In the genomic region with DNA sequence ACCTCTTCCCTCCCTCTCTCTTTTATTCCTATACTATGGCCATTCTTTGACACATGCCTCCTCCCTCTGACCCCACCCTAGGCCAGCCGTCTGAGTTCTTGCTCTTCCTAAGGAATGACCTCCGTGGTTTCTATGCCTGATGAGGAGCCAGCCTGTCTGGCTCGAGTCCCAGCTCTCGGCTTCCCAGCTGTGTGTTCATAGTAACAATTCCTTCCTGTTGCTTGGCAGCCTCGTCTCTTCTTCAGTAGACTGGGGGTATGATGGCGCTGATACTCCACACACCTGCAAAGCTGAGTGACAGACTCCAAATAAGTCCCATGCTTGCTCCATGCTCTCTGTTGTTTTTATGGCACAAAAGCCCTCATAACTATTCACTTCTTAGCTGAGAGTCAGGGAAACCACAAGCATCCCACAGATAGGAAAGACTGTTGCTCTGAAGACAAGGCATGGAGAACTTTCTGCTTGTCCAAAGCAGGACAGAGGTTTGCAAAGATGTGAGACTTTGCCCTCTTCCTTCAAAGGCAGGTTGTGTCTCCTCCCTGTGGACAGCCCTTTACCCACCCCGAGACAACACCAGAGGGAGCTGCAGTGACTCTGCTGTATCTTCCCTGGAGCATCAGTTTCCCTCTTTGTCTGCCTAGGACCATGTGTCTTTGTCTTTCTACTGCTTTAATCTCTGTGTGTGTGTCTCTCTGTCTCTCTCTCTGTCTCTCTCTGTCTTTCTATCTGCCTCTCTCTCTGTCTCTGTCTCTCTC, we compare ENCODE assay signal across 8 mouse cellular contexts. TPM values are rescaled to one million over a fixed set of nuclear protein-coding genes. Genes with fewer than 3 reads are reported as not detected.
A peak's percentile ranks its signal among the peaks of the same experiment; 100 is the strongest.
DNase-seq lines count a peak whose midpoint lies in the region; ATAC-seq and TF ChIP-seq lines count a peak whose summit lies in the region.

No protein-coding gene starts in this region.

- no peaks in the 10 kb centered on the region for H3K4me1 ChIP-seq in kidney, embryonic 14.5 days (ENCODE audit: control insufficient read depth, insufficient read depth, low read length)
- H3K4me1 ChIP-seq in E14TG2a.4 (replicated peaks; ENCODE audit: low read depth, low read length): peaks cover 15% of the 10 kb centered on the region
- H3K4me1 ChIP-seq in bone marrow macrophage, adult 2 months (ENCODE audit: control insufficient read depth, insufficient read depth, low read length): peaks cover 39% of the 10 kb centered on the region
- H3K4me1 ChIP-seq in hindbrain, embryonic 16.5 days (ENCODE audit: control insufficient read depth, insufficient read depth, low read depth, low read length): peaks cover 7% of the 10 kb centered on the region
- H3K4me1 ChIP-seq in lung, embryonic 14.5 days (ENCODE audit: insufficient read depth): no peaks in the 10 kb centered on the region
- H3K4me1 ChIP-seq in testis, adult 2 months (ENCODE audit: control insufficient read depth, insufficient read depth, low read length): no peaks in the 10 kb centered on the region

- no peak for ATAC-seq in kidney, embryonic 14.5 days (ENCODE audit: low FRiP score, low TSS enrichment)
- peak; percentile 78 for ATAC-seq in hindbrain, embryonic 16.5 days
- ATAC-seq in lung, embryonic 14.5 days (ENCODE audit: insufficient read depth): peak; percentile 70; the same call in 1 of the 2 replicates

- peak; percentile 34 for DNase-seq in kidney, adult 18-20 months
- peak; percentile 73 for DNase-seq in lung, embryonic 14.5 days
- DNase-seq in cerebellum, adult 11-12 months: no peak

- no peaks in the 10 kb centered on the region for H3K9me3 ChIP-seq in kidney, embryonic 14.5 days (ENCODE audit: control insufficient read depth, low read length)
- H3K9me3 ChIP-seq in E14TG2a.4 (ENCODE audit: low read length): no peaks in the 10 kb centered on the region
- no peaks in the 10 kb centered on the region for H3K9me3 ChIP-seq in hindbrain, embryonic 16.5 days (ENCODE audit: control insufficient read depth, low read length)
- no peaks in the 10 kb centered on the region for H3K9me3 ChIP-seq in lung, embryonic 14.5 days (ENCODE audit: low read depth, low read length)

- H3K4me2 ChIP-seq in kidney, embryonic 14.5 days (replicated peaks; ENCODE audit: low read depth, low read length): no peak overlapping the region
- 0 out of 2 replicates have a peak overlapping the region, but pooled peaks have one; percentile 5 for H3K4me2 ChIP-seq in hindbrain, embryonic 16.5 days (ENCODE audit: low read length)
- no peak overlapping the region for H3K4me2 ChIP-seq in lung, embryonic 14.5 days

- no peak overlapping the region for H3K9ac ChIP-seq in kidney, embryonic 14.5 days (ENCODE audit: low read depth, low read length)
- H3K9ac ChIP-seq in hindbrain, embryonic 16.5 days (ENCODE audit: low read depth, low read length): no peak overlapping the region
- no peak overlapping the region for H3K9ac ChIP-seq in lung, embryonic 14.5 days

- WGBS in kidney, embryonic 14.5 days: 44% methylated on average over 7 of the region's 7 CpGs
- WGBS in hindbrain, embryonic 16.5 days: 27% methylated on average over 7 of the region's 7 CpGs
- 19% methylated on average over 7 of the region's 7 CpGs for WGBS in lung, embryonic 14.5 days

- no peak for TF ChIP-seq POLR2A in bone marrow macrophage, adult 2 months (IDR thresholded peaks at IDR 0.05; ENCODE audit: borderline replicate concordance, low read depth, low read length)
- TF ChIP-seq POLR2A in testis, adult 2 months (IDR thresholded peaks at IDR 0.05; ENCODE audit: control insufficient read depth, low read depth, low read length): no peak

- H3K4me3 ChIP-seq in kidney, embryonic 14.5 days (ENCODE audit: low read length): no peak overlapping the region
- H3K4me3 ChIP-seq in E14TG2a.4 (replicated peaks; ENCODE audit: low read length): no peak overlapping the region
- H3K4me3 ChIP-seq in bone marrow macrophage, adult 2 months (ENCODE audit: insufficient read depth, low read length): no peak overlapping the region
- no peak overlapping the region for H3K4me3 ChIP-seq in hindbrain, embryonic 16.5 days (ENCODE audit: low read length)
- no peak overlapping the region for H3K4me3 ChIP-seq in lung, embryonic 14.5 days (ENCODE audit: low read depth, low read length)
- no peak overlapping the region for H3K4me3 ChIP-seq in testis, adult 2 months (ENCODE audit: control insufficient read depth, low read depth, low read length)

- H3K27ac ChIP-seq in kidney, embryonic 14.5 days (ENCODE audit: low read depth, low read length): no peak overlapping the region
- H3K27ac ChIP-seq in bone marrow macrophage, adult 2 months (ENCODE audit: insufficient read depth, low read depth, low read length): no peak overlapping the region
- H3K27ac ChIP-seq in hindbrain, embryonic 16.5 days (ENCODE audit: low read depth, low read length): no peak overlapping the region
- H3K27ac ChIP-seq in lung, embryonic 14.5 days (ENCODE audit: low read depth): no peak overlapping the region
- no peak overlapping the region for H3K27ac ChIP-seq in testis, adult 2 months (ENCODE audit: control insufficient read depth, insufficient read depth, low read depth, low read length)

- H3K27me3 ChIP-seq in kidney, embryonic 14.5 days (ENCODE audit: control insufficient read depth, insufficient read depth, low read length): no peaks in the 10 kb centered on the region
- H3K27me3 ChIP-seq in E14TG2a.4 (ENCODE audit: insufficient read depth, low read length): peaks cover 17% of the 10 kb centered on the region; the same call in 1 of the 2 replicates
- no peaks in the 10 kb centered on the region for H3K27me3 ChIP-seq in hindbrain, embryonic 16.5 days (replicated peaks; ENCODE audit: control insufficient read depth, insufficient read depth, low read length)
- H3K27me3 ChIP-seq in lung, embryonic 14.5 days (ENCODE audit: insufficient read depth, low read length): no peaks in the 10 kb centered on the region
- H3K27me3 ChIP-seq in testis, adult 2 months (ENCODE audit: control insufficient read depth, insufficient read depth, low read length): no peaks in the 10 kb centered on the region

- no peaks in the 10 kb centered on the region for H3K36me3 ChIP-seq in kidney, embryonic 14.5 days (ENCODE audit: control insufficient read depth, insufficient read depth, low read length)
- H3K36me3 ChIP-seq in E14TG2a.4 (ENCODE audit: insufficient read depth, low read length): no peaks in the 10 kb centered on the region
- H3K36me3 ChIP-seq in hindbrain, embryonic 16.5 days (ENCODE audit: control insufficient read depth, insufficient read depth, low read length): no peaks in the 10 kb centered on the region
- H3K36me3 ChIP-seq in lung, embryonic 14.5 days (ENCODE audit: insufficient read depth): no peaks in the 10 kb centered on the region
- H3K36me3 ChIP-seq in testis, adult 2 months (ENCODE audit: control insufficient read depth, insufficient read depth, low read length): no peaks in the 10 kb centered on the region

- peak; percentile 3; the same call in 1 of the 2 replicates for TF ChIP-seq CTCF in E14TG2a.4 (conservative IDR thresholded peaks at IDR 0.05; ENCODE audit: low read length)
- peak; percentile 28; the same call in 1 of the 2 replicates for TF ChIP-seq CTCF in bone marrow macrophage, adult 2 months (IDR thresholded peaks at IDR 0.05; ENCODE audit: low read depth, low read length)
- peak; percentile 38; the same call in 1 of the 2 replicates for TF ChIP-seq CTCF in lung, embryonic 14.5 days (IDR thresholded peaks at IDR 0.05; ENCODE audit: low read depth)
- peak; percentile 16; the same call in 1 of the 2 replicates for TF ChIP-seq CTCF in testis, adult 2 months (IDR thresholded peaks at IDR 0.05; ENCODE audit: control insufficient read depth, insufficient read depth, insufficient replicate concordance, low read depth, low read length)

RNA-seq across cellular contexts. Expression of a gene that starts 6.5 kb away (rescaled TPM):
- polyA plus RNA-seq in kidney, embryonic 14.5 days (2014; fragmentation: Nextera tagmentation; extraction: Ambion mirVana): 1.7 and 3.6 TPM in 2 replicates
- polyA plus RNA-seq in bone marrow macrophage, adult 2 months (2012; ENCODE audit: insufficient read depth, insufficient read length, missing spikeins): 30.9 and 34.1 TPM in 2 replicates
- polyA plus RNA-seq in hindbrain, embryonic 16.5 days (2015; fragmentation: Nextera tagmentation; extraction: Ambion mirVana): 3.2 and 4.5 TPM in 2 replicates
- polyA plus RNA-seq in lung, embryonic 14.5 days (2014; fragmentation: Nextera tagmentation; extraction: Ambion mirVana): 3.8 and 4.4 TPM in 2 replicates
- 1.0 and 1.1 TPM in 2 replicates for polyA plus RNA-seq in testis, adult 2 months (2012; rRNA removed)

RNA-seq across cellular contexts. Expression of a gene that starts 45.6 kb away (rescaled TPM):
- 3.6 and 5.5 TPM in 2 replicates for polyA plus RNA-seq in kidney, embryonic 14.5 days (2014; fragmentation: Nextera tagmentation; extraction: Ambion mirVana)
- polyA plus RNA-seq in bone marrow macrophage, adult 2 months (2012; ENCODE audit: insufficient read depth, insufficient read length, missing spikeins): 13.7 and 15.0 TPM in 2 replicates
- polyA plus RNA-seq in hindbrain, embryonic 16.5 days (2015; fragmentation: Nextera tagmentation; extraction: Ambion mirVana): 5.7 and 6.4 TPM in 2 replicates
- 4.5 and 4.9 TPM in 2 replicates for polyA plus RNA-seq in lung, embryonic 14.5 days (2014; fragmentation: Nextera tagmentation; extraction: Ambion mirVana)
- 3.3 and 4.1 TPM in 2 replicates for polyA plus RNA-seq in testis, adult 2 months (2012; rRNA removed)
